Comparison of ENCODE assay signal across 16 mouse cellular contexts in genomic region chr1:106566120-106567086, GRCm38 (mm10).
DNase-seq lines count a peak whose midpoint lies in the region; ATAC-seq and TF ChIP-seq lines count a peak whose summit lies in the region.
"Had no signal": no experiment of that assay in that cellular context is flagged by ENCODE, and none has a peak within 500 bp of the region (broad histone marks: within the 10 kb centered on the region; RNA-seq: fewer than 3 reads in every experiment).

No protein-coding gene starts in this region.

- no peak overlapping the region for H3K4me3 ChIP-seq in forebrain, embryonic 13.5 days
- no peak overlapping the region for H3K4me3 ChIP-seq in forebrain, embryonic 10.5 days
- no peak overlapping the region for H3K4me3 ChIP-seq in midbrain, embryonic 12.5 days
- no peak overlapping the region for H3K4me3 ChIP-seq in midbrain, postnatal 0 days (ENCODE audit: low read depth, low read length)
- no peak overlapping the region for H3K4me3 ChIP-seq in kidney, adult 2 months (ENCODE audit: insufficient read depth, low read depth, low read length)
- H3K4me3 ChIP-seq: heart, embryonic 10.5 days; limb, embryonic 13.5 days; megakaryocyte, embryonic 14.5 days had no signal

- H3K9me3 ChIP-seq in forebrain, embryonic 13.5 days (replicated peaks): no peaks in the 10 kb centered on the region
- H3K9me3 ChIP-seq in forebrain, embryonic 10.5 days: no peaks in the 10 kb centered on the region
- H3K9me3 ChIP-seq in midbrain, embryonic 12.5 days: no peaks in the 10 kb centered on the region
- no peaks in the 10 kb centered on the region for H3K9me3 ChIP-seq in midbrain, postnatal 0 days (ENCODE audit: low read length)
- H3K9me3 ChIP-seq: heart, embryonic 10.5 days; limb, embryonic 13.5 days; megakaryocyte, embryonic 14.5 days had no signal

- no peak overlapping the region for H3K27ac ChIP-seq in forebrain, embryonic 13.5 days
- H3K27ac ChIP-seq in forebrain, embryonic 10.5 days: no peak overlapping the region
- no peak overlapping the region for H3K27ac ChIP-seq in midbrain, embryonic 12.5 days (replicated peaks)
- no peak overlapping the region for H3K27ac ChIP-seq in midbrain, postnatal 0 days (ENCODE audit: low read depth, low read length)
- peak overlapping the region; percentile 21 for H3K27ac ChIP-seq in kidney, adult 2 months (ENCODE audit: insufficient read depth, low read depth, low read length)
- H3K27ac ChIP-seq: heart, embryonic 10.5 days; hindbrain, postnatal 0 days had no signal

- no peak overlapping the region for H3K4me2 ChIP-seq in forebrain, embryonic 13.5 days
- no peak overlapping the region for H3K4me2 ChIP-seq in midbrain, embryonic 12.5 days (replicated peaks)
- no peak overlapping the region for H3K4me2 ChIP-seq in midbrain, postnatal 0 days (ENCODE audit: low read depth, low read length, poor library complexity, severe bottlenecking)
- H3K4me2 ChIP-seq: limb, embryonic 13.5 days; lung, embryonic 14.5 days had no signal

- no peaks in the 10 kb centered on the region for H3K36me3 ChIP-seq in forebrain, embryonic 13.5 days (ENCODE audit: poor library complexity, severe bottlenecking)
- no peaks in the 10 kb centered on the region for H3K36me3 ChIP-seq in forebrain, embryonic 10.5 days (replicated peaks)
- no peaks in the 10 kb centered on the region for H3K36me3 ChIP-seq in midbrain, embryonic 12.5 days
- H3K36me3 ChIP-seq in midbrain, postnatal 0 days (ENCODE audit: insufficient read depth, low read length): no peaks in the 10 kb centered on the region
- H3K36me3 ChIP-seq in kidney, adult 2 months (ENCODE audit: control insufficient read depth, insufficient read depth, low read length): no peaks in the 10 kb centered on the region
- H3K36me3 ChIP-seq: heart, embryonic 10.5 days; limb, embryonic 13.5 days had no signal

- no peak for DNase-seq in forebrain, embryonic 10.5 days (ENCODE audit: extremely low spot score, low spot score)
- no peak for DNase-seq in midbrain, postnatal 0 days (ENCODE audit: low spot score)
- DNase-seq in kidney, adult 2 months: peak; percentile 77
- DNase-seq in kidney, postnatal 4 days: peak; percentile 44 to 66
- DNase-seq in yolk sac, embryonic 10.5 days (ENCODE audit: low spot score): no peak
- no peak for DNase-seq in layer of hippocampus, adult 8-10 months (ENCODE audit: low spot score in 2 of 2)
- DNase-seq: cerebellum, adult 11 months; lung, embryonic 14.5 days; spleen, adult 18-20 months; thymus, adult 18-20 months had no signal

- no peak for TF ChIP-seq CTCF in midbrain, postnatal 0 days (IDR thresholded peaks at IDR 0.05)
- no peak for TF ChIP-seq CTCF in kidney, adult 2 months (conservative IDR thresholded peaks at IDR 0.05; ENCODE audit: insufficient read depth, insufficient read length, low read depth, low read length)

- peak; percentile 37; the same call in 1 of the 2 replicates for ATAC-seq in forebrain, embryonic 13.5 days
- ATAC-seq in midbrain, embryonic 12.5 days (ENCODE audit: low FRiP score, low read depth): peak; percentile 31; the same call in 1 of the 2 replicates
- no peak for ATAC-seq in midbrain, postnatal 0 days (ENCODE audit: low FRiP score)
- ATAC-seq: hindbrain, postnatal 0 days had no signal

- H3K9ac ChIP-seq in forebrain, embryonic 13.5 days: no peak overlapping the region
- no peak overlapping the region for H3K9ac ChIP-seq in midbrain, embryonic 12.5 days (replicated peaks)
- no peak overlapping the region for H3K9ac ChIP-seq in midbrain, postnatal 0 days (replicated peaks; ENCODE audit: low read length, poor library complexity, severe bottlenecking)
- H3K9ac ChIP-seq: limb, embryonic 13.5 days; lung, embryonic 14.5 days had no signal

- 88% methylated on average over 6 of the region's 6 CpGs for WGBS in forebrain, embryonic 13.5 days
- WGBS in forebrain, embryonic 10.5 days: 86% methylated on average over 6 of the region's 6 CpGs
- 86% methylated on average over 6 of the region's 6 CpGs for WGBS in midbrain, embryonic 12.5 days
- WGBS in midbrain, postnatal 0 days: 83% methylated on average over 6 of the region's 6 CpGs
- 53% methylated on average over 6 of the region's 6 CpGs for WGBS in kidney, adult 2 months

- no peaks in the 10 kb centered on the region for H3K27me3 ChIP-seq in forebrain, embryonic 13.5 days
- H3K27me3 ChIP-seq in forebrain, embryonic 10.5 days (ENCODE audit: poor library complexity, severe bottlenecking): no peaks in the 10 kb centered on the region
- H3K27me3 ChIP-seq in midbrain, embryonic 12.5 days: no peaks in the 10 kb centered on the region
- H3K27me3 ChIP-seq in midbrain, postnatal 0 days (ENCODE audit: insufficient read depth, low read length): no peaks in the 10 kb centered on the region
- no peaks in the 10 kb centered on the region for H3K27me3 ChIP-seq in kidney, adult 2 months (replicated peaks; ENCODE audit: control insufficient read depth, insufficient read depth, low read length)
- H3K27me3 ChIP-seq: limb, embryonic 13.5 days had no signal

- 0 out of 2 replicates have a peak, but pooled peaks cover 12% of the 10 kb centered on the region for H3K4me1 ChIP-seq in forebrain, embryonic 13.5 days
- H3K4me1 ChIP-seq in forebrain, embryonic 10.5 days: peaks cover 10% of the 10 kb centered on the region
- H3K4me1 ChIP-seq in midbrain, embryonic 12.5 days: no peaks in the 10 kb centered on the region
- peaks cover 3% of the 10 kb centered on the region; the same call in 1 of the 2 replicates for H3K4me1 ChIP-seq in midbrain, postnatal 0 days (ENCODE audit: insufficient read depth, low read length)
- H3K4me1 ChIP-seq in kidney, adult 2 months (ENCODE audit: control insufficient read depth, insufficient read depth, low read length): 0 out of 2 replicates have a peak, but pooled peaks cover 2% of the 10 kb centered on the region

- TF ChIP-seq POLR2A in kidney, adult 2 months (IDR thresholded peaks at IDR 0.05; ENCODE audit: low read depth, low read length): no peak

Comparison
In these comparisons a context has a peak if more than half of its experiments do, and no peak if none do; other contexts are left out.
1. DNase-seq: peak in kidney, adult 2 months (single experiment) and kidney, postnatal 4 days (2 of 2); none in forebrain, embryonic 10.5 days (single experiment), midbrain, postnatal 0 days (single experiment), yolk sac, embryonic 10.5 days (single experiment) and layer of hippocampus, adult 8-10 months (0 of 2).